Mouse (Mus musculus) kidney, adult 2 months (tissue): ENCODE results near the gene Dap. TPM values are rescaled to one million over a fixed set of nuclear protein-coding genes. Genes with fewer than 3 reads are reported as not detected.
A peak's percentile ranks its signal among the peaks of the same experiment; 100 is the strongest.

Experiments used
- DNase-seq: peaks from one replicate; pipeline ENCODE4 v3.0.0; 2021
- H3K27ac ChIP-seq: fragments of 200-500 bp; 2 replicates; pipeline ENCODE4 v1.5.1; 2012; ENCODE audit warnings: low read depth, low read length, control low read depth, inconsistent platforms; ENCODE audit not compliant: insufficient read depth
- H3K27me3 ChIP-seq: fragments of 200-500 bp; replicated peaks from 2 replicates; pipeline ENCODE4 v1.6.1; 2012; ENCODE audit warnings: mild to moderate bottlenecking, moderate library complexity, low read length, inconsistent platforms; ENCODE audit not compliant: control insufficient read depth, insufficient read depth
- H3K36me3 ChIP-seq: fragments of 200-500 bp; 2 replicates; pipeline ENCODE4 v1.6.1; 2012; ENCODE audit warnings: mild to moderate bottlenecking, moderate library complexity, low read length, inconsistent platforms; ENCODE audit not compliant: control insufficient read depth, insufficient read depth
- H3K4me1 ChIP-seq: fragments of 200-500 bp; 2 replicates; pipeline ENCODE4 v1.6.1; 2011; ENCODE audit warnings: low read length; ENCODE audit not compliant: control insufficient read depth, insufficient read depth
- H3K4me3 ChIP-seq: fragments of 200-500 bp; 2 replicates; pipeline ENCODE4 v1.5.1; 2011; ENCODE audit warnings: mild to moderate bottlenecking, low read depth, low read length, control low read depth; ENCODE audit not compliant: insufficient read depth
- CTCF ChIP-seq: fragments of 200-500 bp; conservative IDR thresholded peaks from 2 replicates; pipeline ENCODE4 v1.5.1; 2011; ENCODE audit warnings: low read depth, mild to moderate bottlenecking, control low read depth, low read length, moderate library complexity, mixed read lengths; ENCODE audit not compliant: insufficient read depth, insufficient read length
- POLR2A ChIP-seq: fragments of 200-500 bp; IDR thresholded peaks from one replicate; pipeline ENCODE4 v1.6.1; 2011; ENCODE audit warnings: low read depth, low read length, control low read depth
- WGBS: fragments of 180-500 bp; shearing (Covaris S2); methylation state at CpG from one replicate; pipeline ENCODE4 v1.1.7; 2018; 5-methylcytosine and 5-hydroxymethylcytosine counted together
- polyA plus RNA-seq: library from polyadenylated mRNA; depleted of rRNA; stranded (reverse); fragments of >200 nt; gene quantifications from 2 replicates; pipeline ENCODE4 v1.2.3, GENCODE M21; 2012; rRNA removed

Dap gene
- polyA plus RNA-seq, 1 experiment: 96.9 TPM

DNA sequence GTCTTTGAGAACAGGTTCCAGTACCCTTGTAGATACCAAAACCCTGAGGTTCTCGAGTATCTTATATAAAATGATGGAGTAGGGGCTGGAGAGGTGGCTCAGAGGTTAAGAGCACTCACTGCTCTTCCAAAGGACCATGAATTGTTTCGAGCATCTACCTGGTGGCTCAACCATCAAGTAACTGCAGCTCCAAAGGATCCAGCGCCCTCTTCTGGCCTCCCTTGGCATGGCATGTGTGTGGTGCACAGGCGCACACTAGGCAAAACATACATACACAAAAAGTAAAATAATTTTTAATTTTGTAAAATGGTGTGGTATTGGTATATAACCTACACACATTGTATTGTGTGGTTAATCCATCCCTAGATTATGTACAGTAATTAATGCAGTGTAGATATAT lies 99.6 kb downstream of the Dap start:
- TF ChIP-seq CTCF (peak; percentile 59), POLR2A (no peak)
- H3K36me3 ChIP-seq: no peaks in the 10 kb centered on the region; the same call in 1 of the 2 replicates
- peaks cover 9% of the 10 kb centered on the region; the same call in 1 of the 2 replicates for H3K4me1 ChIP-seq
- 89% methylated on average over 4 of the region's 4 CpGs for WGBS
- H3K27ac ChIP-seq: no peak overlapping the region
- DNase-seq: no peak
- H3K27me3 ChIP-seq: no peaks in the 10 kb centered on the region
- H3K4me3 ChIP-seq: no peak overlapping the region

Other genes starting within 250 kb of the Dap start
- 21.8 and 26.9 TPM in 2 replicates for gene Ankrd33b, start 143.4 kb downstream of the Dap start, polyA plus RNA-seq
- gene Ropn1l, start 229.4 kb downstream of the Dap start, polyA plus RNA-seq: 5.6 and 6.9 TPM in 2 replicates